Comparison of ENCODE assay signal across 19 mouse cellular contexts in genomic region chr7:57532676-57533075, GRCm38 (mm10). TPM values are rescaled to one million over a fixed set of nuclear protein-coding genes. Genes with fewer than 3 reads are reported as not detected.
"Had no signal": no experiment of that assay in that cellular context is flagged by ENCODE, and none has a peak within 500 bp of the region (broad histone marks: within the 10 kb centered on the region; RNA-seq: fewer than 3 reads in every experiment).

No protein-coding gene starts in this region.

- H3K9ac ChIP-seq: neural tube, embryonic 13.5 days; neural tube, embryonic 15.5 days; stomach, embryonic 15.5 days had no signal

- H3K4me2 ChIP-seq: neural tube, embryonic 13.5 days; neural tube, embryonic 15.5 days; stomach, embryonic 15.5 days had no signal

- DNase-seq: retina, postnatal 1 day; right cerebral cortex, adult 18-20 months; right cerebral cortex, postnatal 14 days; right cerebral cortex, postnatal 25 days; right cerebral cortex, postnatal 4 days; spleen, adult 18-20 months; thymus, adult 18-20 months; thymus, adult 2 months; thymus, postnatal 14 days; thymus, postnatal 25 days; thymus, postnatal 36 days; thymus, postnatal 4 days had no signal

- H3K4me3 ChIP-seq: neural tube, embryonic 13.5 days; neural tube, embryonic 15.5 days; stomach, embryonic 15.5 days had no signal

- H3K9me3 ChIP-seq: neural tube, embryonic 13.5 days; neural tube, embryonic 15.5 days; stomach, embryonic 15.5 days had no signal

- H3K27me3 ChIP-seq: neural tube, embryonic 13.5 days; neural tube, embryonic 15.5 days; stomach, embryonic 15.5 days had no signal

- H3K4me1 ChIP-seq: neural tube, embryonic 13.5 days; neural tube, embryonic 15.5 days; stomach, embryonic 15.5 days had no signal

- H3K36me3 ChIP-seq: neural tube, embryonic 13.5 days; neural tube, embryonic 15.5 days; stomach, embryonic 15.5 days had no signal

- H3K27ac ChIP-seq: neural tube, embryonic 13.5 days; neural tube, embryonic 15.5 days; stomach, embryonic 15.5 days; stomach, postnatal 0 days had no signal

RNA-seq across cellular contexts. Expression of gene Gabra5, which starts 22.8 kb away (rescaled TPM):
- polyA plus RNA-seq: small intestine, adult 2 months; spleen, adult 2 months; urinary bladder, adult 2 months had no signal
